Mouse (Mus musculus): Measurements from ENCODE around the gene Rpain. TPM values are rescaled to one million over a fixed set of nuclear protein-coding genes. Genes with fewer than 3 reads are reported as not detected.

Gene Rpain
- polyA plus RNA-seq, 1 experiment from 2014 or later, result 73.8 TPM

- DNase-seq (ENCODE audit: low spot score), result no peak
- Histone ChIP-seq H3K4me3 (ENCODE audit: low read depth, low read length) (no peak overlapping the region), H3K27ac (ENCODE audit: low read depth, low read length) (no peak overlapping the region), H3K4me2 (replicated peaks; ENCODE audit: low read depth, low read length) (no peak overlapping the region), H3K9ac (ENCODE audit: low read depth, low read length) (no peak overlapping the region), H3K27me3 (ENCODE audit: control insufficient read depth, insufficient read depth, low read length) (no peaks in the 10 kb centered on the region), H3K9me3 (ENCODE audit: control insufficient read depth, low read length) (no peaks in the 10 kb centered on the region), H3K36me3 (ENCODE audit: control insufficient read depth, insufficient read depth, low read length) (peaks cover 6% of the 10 kb centered on the region; the same call in 1 of the 2 replicates), H3K4me1 (replicated peaks; ENCODE audit: control insufficient read depth, insufficient read depth, low read length) (no peaks in the 10 kb centered on the region; the same call in 1 of the 2 replicates)
- WGBS, result 94% methylated on average over 14 of the region's 14 CpGs
- ATAC-seq (ENCODE audit: low FRiP score), result no peak
Measured at GRCm38 (mm10) chr11:70980751-70981510, 10.9 kb downstream of the Rpain start.

- Histone ChIP-seq H3K4me2 (replicated peaks; ENCODE audit: low read depth, low read length) (peak overlapping the region; percentile 63), H3K36me3 (ENCODE audit: control insufficient read depth, insufficient read depth, low read length) (peaks cover 11% of the 10 kb centered on the region), H3K4me1 (replicated peaks; ENCODE audit: control insufficient read depth, insufficient read depth, low read length) (no peaks in the 10 kb centered on the region; the same call in 1 of the 2 replicates), H3K9ac (ENCODE audit: low read depth, low read length) (peak overlapping the region; percentile 68), H3K27ac (ENCODE audit: low read depth, low read length) (no peak overlapping the region), H3K27me3 (ENCODE audit: control insufficient read depth, insufficient read depth, low read length) (no peaks in the 10 kb centered on the region), H3K9me3 (ENCODE audit: control insufficient read depth, low read length) (no peaks in the 10 kb centered on the region), H3K4me3 (ENCODE audit: low read depth, low read length) (peak overlapping the region; percentile 71)
- 16% methylated on average over 12 of the region's 12 CpGs for WGBS
- DNase-seq (ENCODE audit: low spot score) (peak; percentile 10), ATAC-seq (ENCODE audit: low FRiP score) (no peak)
Measured at GRCm38 (mm10) chr11:70982030-70982429, 12.0 kb downstream of the Rpain start.

- 0 out of 2 replicates have a peak within 1 kb of the TSS, but pooled peaks have one; percentile 3 for H3K27ac ChIP-seq (ENCODE audit: low read depth, low read length)
- under 1% methylated on average over 56 of the region's 64 CpGs for WGBS
Measured at GRCm38 (mm10) chr11:70982557-70983228, 12.7 kb downstream of the Rpain start, which contains the start of gene C1qbp. TSS of gene C1qbp (minus strand) at chr11:70983026.

GRCm38 (mm10) chr11:71001167-71001566 lies 31.2 kb downstream of the Rpain start:
- DNase-seq (ENCODE audit: low spot score) (no peak), ATAC-seq (ENCODE audit: low FRiP score) (no peak)
- 94% methylated on average over 4 of the region's 4 CpGs for WGBS
- no peak overlapping the region for H3K4me3 ChIP-seq (ENCODE audit: low read depth, low read length)
- no peak overlapping the region for H3K9ac ChIP-seq (ENCODE audit: low read depth, low read length)
- H3K9me3 ChIP-seq (ENCODE audit: control insufficient read depth, low read length), result no peaks in the 10 kb centered on the region
- H3K27me3 ChIP-seq (ENCODE audit: control insufficient read depth, insufficient read depth, low read length), result no peaks in the 10 kb centered on the region
- no peaks in the 10 kb centered on the region for H3K36me3 ChIP-seq (ENCODE audit: control insufficient read depth, insufficient read depth, low read length)
- H3K4me2 ChIP-seq (replicated peaks; ENCODE audit: low read depth, low read length), result no peak overlapping the region
- H3K27ac ChIP-seq (ENCODE audit: low read depth, low read length), result no peak overlapping the region
- H3K4me1 ChIP-seq (replicated peaks; ENCODE audit: control insufficient read depth, insufficient read depth, low read length), result peaks cover 6% of the 10 kb centered on the region; the same call in 1 of the 2 replicates

More at GRCm38 (mm10) chr11:70982557-70983228, 12.7 kb downstream of the Rpain start, which contains the start of gene C1qbp:
- Histone ChIP-seq H3K9ac (ENCODE audit: low read depth, low read length) (peak within 1 kb of the TSS; percentile 68), H3K27me3 (ENCODE audit: control insufficient read depth, insufficient read depth, low read length) (no peaks in the 10 kb centered on the region), H3K9me3 (ENCODE audit: control insufficient read depth, low read length) (no peaks in the 10 kb centered on the region), H3K4me2 (replicated peaks; ENCODE audit: low read depth, low read length) (peak within 1 kb of the TSS; percentile 63), H3K36me3 (ENCODE audit: control insufficient read depth, insufficient read depth, low read length) (peaks cover 14% of the 10 kb centered on the region), H3K4me1 (replicated peaks; ENCODE audit: control insufficient read depth, insufficient read depth, low read length) (no peaks in the 10 kb centered on the region; the same call in 1 of the 2 replicates), H3K4me3 (ENCODE audit: low read depth, low read length) (peak within 1 kb of the TSS; percentile 71)
- peak; percentile 95 for DNase-seq (ENCODE audit: low spot score)
- ATAC-seq (ENCODE audit: low FRiP score), result peak; percentile 96

- ATAC-seq (ENCODE audit: low FRiP score) (peak; percentile 85), DNase-seq (ENCODE audit: low spot score) (peak; percentile 70)
- Histone ChIP-seq H3K9ac (ENCODE audit: low read depth, low read length) (peak overlapping the region; percentile 66; the same call in 1 of the 2 replicates), H3K4me1 (replicated peaks; ENCODE audit: control insufficient read depth, insufficient read depth, low read length) (peaks cover 6% of the 10 kb centered on the region; the same call in 1 of the 2 replicates), H3K4me2 (replicated peaks; ENCODE audit: low read depth, low read length) (peak overlapping the region; percentile 64), H3K4me3 (ENCODE audit: low read depth, low read length) (peak overlapping the region; percentile 87), H3K27me3 (ENCODE audit: control insufficient read depth, insufficient read depth, low read length) (no peaks in the 10 kb centered on the region), H3K9me3 (ENCODE audit: control insufficient read depth, low read length) (no peaks in the 10 kb centered on the region), H3K27ac (ENCODE audit: low read depth, low read length) (peak overlapping the region; percentile 69; the same call in 1 of the 2 replicates), H3K36me3 (ENCODE audit: control insufficient read depth, insufficient read depth, low read length) (no peaks in the 10 kb centered on the region)
- under 1% methylated on average over 49 of the region's 49 CpGs for WGBS
Measured at GRCm38 (mm10) chr11:71003611-71004315, 33.8 kb downstream of the Rpain start.

- no peaks in the 10 kb centered on the region for H3K9me3 ChIP-seq (ENCODE audit: control insufficient read depth, low read length)
- peaks cover 6% of the 10 kb centered on the region; the same call in 1 of the 2 replicates for H3K4me1 ChIP-seq (replicated peaks; ENCODE audit: control insufficient read depth, insufficient read depth, low read length)
- peak within 1 kb of the TSS; percentile 87 for H3K4me3 ChIP-seq (ENCODE audit: low read depth, low read length)
- ATAC-seq (ENCODE audit: low FRiP score) (peak; percentile 98), DNase-seq (ENCODE audit: low spot score) (peak; percentile 97)
- H3K27ac ChIP-seq (ENCODE audit: low read depth, low read length), result peak within 1 kb of the TSS; percentile 69; the same call in 1 of the 2 replicates
- H3K9ac ChIP-seq (ENCODE audit: low read depth, low read length), result peak within 1 kb of the TSS; percentile 66; the same call in 1 of the 2 replicates
- peak within 1 kb of the TSS; percentile 64 for H3K4me2 ChIP-seq (replicated peaks; ENCODE audit: low read depth, low read length)
- no peaks in the 10 kb centered on the region for H3K27me3 ChIP-seq (ENCODE audit: control insufficient read depth, insufficient read depth, low read length)
- no peaks in the 10 kb centered on the region for H3K36me3 ChIP-seq (ENCODE audit: control insufficient read depth, insufficient read depth, low read length)
- under 1% methylated on average over 35 of the region's 35 CpGs for whole genome bisulfite sequencing
Measured at GRCm38 (mm10) chr11:71004316-71004773, 34.3 kb downstream of the Rpain start, which contains the start of gene Dhx33. TSS of gene Dhx33 (minus strand) at chr11:71004437.

- peak; percentile 14 for DNase-seq (ENCODE audit: low spot score)
- H3K36me3 ChIP-seq (ENCODE audit: control insufficient read depth, insufficient read depth, low read length), result peaks cover 5% of the 10 kb centered on the region
- H3K4me3 ChIP-seq (ENCODE audit: low read depth, low read length), result no peak overlapping the region
- H3K9me3 ChIP-seq (ENCODE audit: control insufficient read depth, low read length), result no peaks in the 10 kb centered on the region
- 65% methylated on average over 5 of the region's 5 CpGs for WGBS
- no peak overlapping the region for H3K27ac ChIP-seq (ENCODE audit: low read depth, low read length)
- peak overlapping the region; percentile 22; the same call in 1 of the 2 replicates for H3K4me2 ChIP-seq (replicated peaks; ENCODE audit: low read depth, low read length)
- ATAC-seq (ENCODE audit: low FRiP score), result no peak
- no peak overlapping the region for H3K9ac ChIP-seq (ENCODE audit: low read depth, low read length)
- H3K4me1 ChIP-seq (replicated peaks; ENCODE audit: control insufficient read depth, insufficient read depth, low read length), result peaks cover 6% of the 10 kb centered on the region; the same call in 1 of the 2 replicates
- H3K27me3 ChIP-seq (ENCODE audit: control insufficient read depth, insufficient read depth, low read length), result no peaks in the 10 kb centered on the region
Measured at GRCm38 (mm10) chr11:71005046-71005445, 35.0 kb downstream of the Rpain start.

GRCm38 (mm10) chr11:71007026-71007425 lies 37.0 kb downstream of the Rpain start:
- 96% methylated on average over 6 of the region's 6 CpGs for WGBS
- no peak for ATAC-seq (ENCODE audit: low FRiP score)
- Histone ChIP-seq H3K9ac (ENCODE audit: low read depth, low read length) (no peak overlapping the region), H3K27ac (ENCODE audit: low read depth, low read length) (no peak overlapping the region), H3K36me3 (ENCODE audit: control insufficient read depth, insufficient read depth, low read length) (peaks cover 8% of the 10 kb centered on the region), H3K4me1 (replicated peaks; ENCODE audit: control insufficient read depth, insufficient read depth, low read length) (peaks cover 6% of the 10 kb centered on the region; the same call in 1 of the 2 replicates), H3K27me3 (ENCODE audit: control insufficient read depth, insufficient read depth, low read length) (no peaks in the 10 kb centered on the region), H3K9me3 (ENCODE audit: control insufficient read depth, low read length) (no peaks in the 10 kb centered on the region), H3K4me3 (ENCODE audit: low read depth, low read length) (no peak overlapping the region), H3K4me2 (replicated peaks; ENCODE audit: low read depth, low read length) (no peak overlapping the region)
- no peak for DNase-seq (ENCODE audit: low spot score)

All from hindbrain, embryonic 11.5 days (tissue).